Comparison of ENCODE assay signal across 17 mouse cellular contexts in genomic region chr11:4800654-4801053, GRCm38 (mm10). TPM values are rescaled to one million over a fixed set of nuclear protein-coding genes. Genes with fewer than 3 reads are reported as not detected.
"Had no signal": no experiment of that assay in that cellular context is flagged by ENCODE, and none has a peak within 500 bp of the region (broad histone marks: within the 10 kb centered on the region; RNA-seq: fewer than 3 reads in every experiment).

No protein-coding gene starts in this region.

- H3K4me2 ChIP-seq: limb, embryonic 12.5 days; liver, embryonic 13.5 days; lung, embryonic 15.5 days; midbrain, embryonic 12.5 days; neural tube, embryonic 13.5 days; stomach, embryonic 15.5 days had no signal

- H3K4me1 ChIP-seq: lung, embryonic 15.5 days; stomach, embryonic 15.5 days had no signal

- ATAC-seq: intestine, embryonic 16.5 days; liver, postnatal 0 days; midbrain, embryonic 16.5 days had no signal

- DNase-seq: liver; liver, embryonic 13.5 days; liver, postnatal 0 days; retina, postnatal 1 day; right cerebral cortex, postnatal 4 days; thymus, adult 2 months; thymus, postnatal 25 days had no signal

- H3K9ac ChIP-seq: limb, embryonic 12.5 days; liver, embryonic 13.5 days; liver, postnatal 0 days; lung, embryonic 15.5 days; midbrain, embryonic 12.5 days; neural tube, embryonic 13.5 days; stomach, embryonic 15.5 days had no signal

- H3K27ac ChIP-seq: limb, embryonic 12.5 days; liver, embryonic 13.5 days; lung, embryonic 15.5 days; midbrain, embryonic 12.5 days; neural tube, embryonic 13.5 days; stomach, embryonic 15.5 days had no signal

- H3K9me3 ChIP-seq: limb, embryonic 12.5 days; liver, embryonic 13.5 days; lung, embryonic 15.5 days; midbrain, embryonic 12.5 days; neural tube, embryonic 13.5 days; stomach, embryonic 15.5 days had no signal

- H3K4me3 ChIP-seq: limb, embryonic 12.5 days; liver, embryonic 13.5 days; lung, embryonic 15.5 days; midbrain, embryonic 12.5 days; neural tube, embryonic 13.5 days; stomach, embryonic 15.5 days had no signal

- H3K27me3 ChIP-seq: limb, embryonic 12.5 days; liver, embryonic 13.5 days; lung, embryonic 15.5 days; midbrain, embryonic 12.5 days; neural tube, embryonic 13.5 days; stomach, embryonic 15.5 days had no signal

RNA-seq across cellular contexts. Expression of gene Cabp7, which starts 54.1 kb away (rescaled TPM):
- total RNA-seq: megakaryocyte-erythroid progenitor cell, adult 5-6 weeks had no signal
- polyA plus RNA-seq: large intestine, adult 2 months; liver, embryonic 13.5 days; lung, embryonic 15.5 days; spleen, adult 2 months had no signal
